Mouse (Mus musculus) lung, embryonic 14.5 days (tissue): ENCODE data around the gene Etfa. TPM values are rescaled to one million over a fixed set of nuclear protein-coding genes. Genes with fewer than 3 reads are reported as not detected.

Experiments used
- ATAC-seq: fragments of 200-750 bp; cut with Nextera tagmentation; 2 replicates; pipeline ENCODE4 v1.8.0; 2017; ENCODE audit warnings: mild to moderate bottlenecking, moderate TSS enrichment, moderate library complexity; ENCODE audit not compliant: insufficient read depth
- DNase-seq: peaks from one replicate; pipeline ENCODE4 v3.0.0-alpha.2; 2015
- H3K27ac ChIP-seq: fragments of 300-500 bp; sonication (generic); 2 replicates; pipeline ENCODE4 v1.5.1; 2014; ENCODE audit warnings: low read depth, mild to moderate bottlenecking, moderate library complexity
- H3K27me3 ChIP-seq: fragments of 300-500 bp; sonication (generic); 2 replicates; pipeline ENCODE4 v1.6.1; 2014; ENCODE audit warnings: low read length, control low read depth; ENCODE audit not compliant: insufficient read depth
- H3K36me3 ChIP-seq: fragments of 300-500 bp; sonication (generic); 2 replicates; pipeline ENCODE4 v1.6.1; 2014; ENCODE audit warnings: control low read depth; ENCODE audit not compliant: insufficient read depth
- H3K4me1 ChIP-seq: fragments of 300-500 bp; sonication (generic); 2 replicates; pipeline ENCODE4 v1.6.1; 2014; ENCODE audit warnings: antibody characterized with exemption, control low read depth; ENCODE audit not compliant: insufficient read depth
- H3K4me2 ChIP-seq: fragments of 300-500 bp; sonication (generic); 2 replicates; pipeline ENCODE4 v1.6.1; 2014; ENCODE audit warnings: mild to moderate bottlenecking
- H3K4me3 ChIP-seq: fragments of 300-500 bp; sonication (generic); 2 replicates; pipeline ENCODE4 v1.5.1; 2014; ENCODE audit warnings: low read depth, low read length
- H3K9ac ChIP-seq: fragments of 300-500 bp; sonication (generic); 2 replicates; pipeline ENCODE4 v1.6.1; 2014
- H3K9me3 ChIP-seq: fragments of 300-500 bp; sonication (generic); 2 replicates; pipeline ENCODE4 v1.6.1; 2016; ENCODE audit warnings: low read depth, low read length, control low read depth
- CTCF ChIP-seq: IDR thresholded peaks from 2 replicates; pipeline ENCODE4 v1.5.1; 2016; ENCODE audit warnings: antibody characterized with exemption, low read depth
- WGBS: fragments of 180-500 bp; shearing (Covaris S2); extraction: QIAGEN DNeasy Blood & Tissue Kit; methylation state at CpG from one replicate; pipeline ENCODE4 v1.1.7; 2014; 5-methylcytosine and 5-hydroxymethylcytosine counted together
- polyA plus RNA-seq: library from polyadenylated mRNA; unstranded; fragments of >200 nt; fragmentation: Nextera tagmentation; extraction: Ambion mirVana; gene quantifications from 2 replicates; pipeline ENCODE4 v1.2.1, GENCODE M21; 2014

Etfa gene
- polyA plus RNA-seq, 1 experiment from 2014 or later: 194 TPM

DNA sequence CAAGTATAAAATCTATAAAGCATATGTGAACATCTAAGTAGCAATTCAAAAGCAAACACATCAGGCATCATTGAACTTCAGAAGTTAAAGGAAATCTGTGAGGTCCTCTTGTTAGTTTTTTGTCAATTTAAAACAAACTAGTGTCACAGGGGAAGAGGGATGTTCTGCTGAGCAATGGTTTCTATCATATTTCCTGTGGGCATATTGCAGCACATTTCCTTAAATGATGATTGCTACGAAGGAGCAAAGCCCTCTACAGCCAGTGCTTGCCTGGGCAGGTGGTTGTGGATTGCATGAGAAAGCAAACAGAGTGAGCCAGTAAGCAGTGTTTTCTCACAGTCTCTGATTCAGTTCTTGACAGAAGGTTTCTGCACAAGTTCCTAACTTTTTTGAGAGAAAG, 36.0 kb downstream of the Etfa start:
- no peak for DNase-seq

DNA sequence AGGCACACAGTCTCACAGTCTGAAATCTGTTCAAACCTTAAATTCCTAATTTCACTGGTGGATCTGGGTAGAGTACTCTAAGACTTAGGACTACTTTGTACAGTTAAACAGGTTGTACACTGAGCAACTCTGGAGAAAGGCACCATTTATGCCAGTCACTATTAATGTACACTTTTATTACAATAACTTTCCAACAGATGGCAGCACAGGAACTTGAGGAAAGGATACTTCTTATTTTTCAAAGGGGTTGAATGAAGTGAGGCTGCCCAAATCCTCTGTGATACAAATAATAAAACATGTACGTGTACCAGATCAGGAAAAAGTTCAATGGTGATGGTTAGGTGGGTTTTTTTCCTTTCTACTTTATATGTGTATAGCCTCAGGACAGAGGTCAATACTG, 43.6 kb downstream of the Etfa start:
- Histone ChIP-seq H3K36me3 (peaks cover 2% of the 10 kb centered on the region; the same call in 1 of the 2 replicates), H3K27ac (no peak overlapping the region), H3K9me3 (no peaks in the 10 kb centered on the region), H3K9ac (no peak overlapping the region), H3K27me3 (no peaks in the 10 kb centered on the region), H3K4me1 (no peaks in the 10 kb centered on the region), H3K4me2 (no peak overlapping the region), H3K4me3 (no peak overlapping the region)
- ATAC-seq (no peak), DNase-seq (peak; percentile 78)
- TF ChIP-seq CTCF: peak; percentile 51
- 45% methylated on average over 1 of the region's 1 CpGs for WGBS

More for the DNA sequence above, 36.0 kb downstream of the Etfa start:
- no peaks in the 10 kb centered on the region for H3K9me3 ChIP-seq
- peaks cover 13% of the 10 kb centered on the region; the same call in 1 of the 2 replicates for H3K36me3 ChIP-seq
- H3K9ac ChIP-seq: no peak overlapping the region
- 46% methylated on average over 1 of the region's 1 CpGs for WGBS
- TF ChIP-seq CTCF: no peak
- H3K27me3 ChIP-seq: no peaks in the 10 kb centered on the region
- H3K4me3 ChIP-seq: no peak overlapping the region
- H3K4me1 ChIP-seq: no peaks in the 10 kb centered on the region
- no peak for ATAC-seq
- H3K27ac ChIP-seq: no peak overlapping the region
- no peak overlapping the region for H3K4me2 ChIP-seq

DNA sequence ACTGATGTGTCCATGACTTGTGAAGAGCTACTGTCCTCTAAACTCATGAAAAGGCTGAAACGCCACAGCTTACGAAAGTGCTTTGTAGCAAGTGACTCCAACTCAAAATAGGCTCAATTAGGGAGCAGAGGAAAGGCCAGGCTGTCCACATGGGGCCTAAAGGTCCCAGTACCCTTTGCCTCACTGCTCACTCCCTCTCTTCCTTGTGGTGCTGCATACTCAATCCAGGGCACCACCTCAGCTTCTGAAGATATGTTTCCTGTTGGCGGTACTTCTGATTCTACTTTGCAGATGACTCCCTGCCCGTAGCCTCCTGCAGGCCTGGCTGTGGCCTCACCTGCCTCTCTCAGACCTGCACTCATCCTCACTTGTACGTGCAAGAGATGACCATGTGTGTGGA, 58.7 kb downstream of the Etfa start:
- peaks cover 9% of the 10 kb centered on the region; the same call in 1 of the 2 replicates for H3K36me3 ChIP-seq
- TF ChIP-seq CTCF: no peak
- H3K9me3 ChIP-seq: no peaks in the 10 kb centered on the region
- 90% methylated on average over 5 of the region's 5 CpGs for WGBS
- H3K27ac ChIP-seq: no peak overlapping the region
- H3K4me3 ChIP-seq: no peak overlapping the region
- H3K4me2 ChIP-seq: no peak overlapping the region
- H3K4me1 ChIP-seq: no peaks in the 10 kb centered on the region
- no peaks in the 10 kb centered on the region for H3K27me3 ChIP-seq
- DNase-seq (no peak), ATAC-seq (no peak)
- no peak overlapping the region for H3K9ac ChIP-seq

DNA sequence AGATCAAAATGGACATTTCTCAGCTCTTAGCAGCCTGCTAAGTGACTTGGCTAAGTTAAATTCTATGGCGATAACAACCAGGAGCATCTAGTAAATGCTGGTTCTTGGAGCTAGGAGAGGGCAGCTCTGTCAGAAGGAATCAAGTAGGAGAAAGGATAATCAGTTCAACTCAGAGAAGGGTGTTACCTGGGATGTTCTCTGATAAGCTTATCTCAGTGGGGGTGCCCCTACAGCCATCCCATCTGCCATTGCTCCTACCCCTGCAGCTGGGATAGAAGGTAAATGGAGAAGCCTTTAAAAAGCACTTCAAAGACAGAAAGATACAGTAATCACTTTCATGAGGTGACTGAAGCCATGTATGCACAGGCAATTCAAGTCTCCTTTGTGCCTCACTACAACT, 59.1 kb downstream of the Etfa start:
- ATAC-seq: no peak
- Histone ChIP-seq H3K9me3 (no peaks in the 10 kb centered on the region), H3K4me1 (no peaks in the 10 kb centered on the region), H3K9ac (no peak overlapping the region), H3K4me3 (no peak overlapping the region), H3K27ac (no peak overlapping the region), H3K4me2 (no peak overlapping the region), H3K36me3 (peaks cover 9% of the 10 kb centered on the region; the same call in 1 of the 2 replicates), H3K27me3 (no peaks in the 10 kb centered on the region)
- DNase-seq: no peak
- no peak for TF ChIP-seq CTCF
- 94% methylated on average over 1 of the region's 1 CpGs for WGBS

DNA sequence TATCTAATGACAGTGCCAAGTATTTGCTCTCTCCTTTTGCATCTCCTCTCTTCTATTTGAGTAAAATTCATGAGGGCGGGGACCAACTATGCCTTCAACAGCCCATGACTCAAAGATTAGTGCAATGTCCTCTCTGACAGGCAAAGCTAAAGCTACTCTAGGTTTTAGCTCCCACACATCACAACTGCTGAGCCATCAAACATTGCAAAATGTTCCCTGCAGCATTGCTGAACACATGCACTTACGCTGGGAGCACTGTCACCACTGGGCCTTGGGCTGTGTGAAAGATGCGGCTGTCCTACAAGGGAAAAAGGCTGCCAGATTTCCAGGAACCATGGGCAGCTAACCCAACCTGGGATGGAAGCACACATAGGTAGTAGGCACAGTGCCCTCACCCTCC, 60.6 kb downstream of the Etfa start:
- ATAC-seq: no peak
- H3K9ac ChIP-seq: no peak overlapping the region

DNA sequence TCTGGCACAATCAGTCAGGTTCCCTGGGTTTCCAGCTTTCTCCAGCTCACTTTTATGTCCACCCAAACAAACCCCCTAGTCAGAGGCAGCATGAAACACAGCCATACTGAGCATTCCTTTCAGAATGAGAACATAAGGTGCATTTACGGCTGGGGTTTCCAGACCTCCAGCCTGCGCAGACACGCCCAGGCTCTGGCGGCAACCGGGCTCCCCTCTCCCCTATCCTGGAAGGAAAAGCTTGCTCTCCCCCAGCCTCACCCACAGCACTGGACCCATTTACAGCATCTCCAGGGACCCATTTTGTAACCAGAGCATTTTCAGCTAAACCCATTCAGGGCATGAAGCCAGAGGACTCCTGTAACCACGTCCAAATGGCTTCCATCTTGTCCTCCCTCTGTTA, 62.0 kb downstream of the Etfa start:
- no peaks in the 10 kb centered on the region for H3K4me1 ChIP-seq
- H3K4me3 ChIP-seq: no peak overlapping the region
- no peak overlapping the region for H3K9ac ChIP-seq
- H3K9me3 ChIP-seq: no peaks in the 10 kb centered on the region
- DNase-seq: no peak
- WGBS: 84% methylated on average over 6 of the region's 6 CpGs
- no peak for ATAC-seq
- TF ChIP-seq CTCF: no peak
- H3K36me3 ChIP-seq: 0 out of 2 replicates have a peak, but pooled peaks cover 9% of the 10 kb centered on the region
- no peak overlapping the region for H3K4me2 ChIP-seq
- H3K27ac ChIP-seq: no peak overlapping the region
- H3K27me3 ChIP-seq: no peaks in the 10 kb centered on the region

More for the DNA sequence above, 60.6 kb downstream of the Etfa start:
- no peaks in the 10 kb centered on the region for H3K9me3 ChIP-seq
- H3K36me3 ChIP-seq: peaks cover 9% of the 10 kb centered on the region; the same call in 1 of the 2 replicates
- no peak for TF ChIP-seq CTCF
- H3K27me3 ChIP-seq: no peaks in the 10 kb centered on the region
- H3K4me3 ChIP-seq: no peak overlapping the region
- no peak overlapping the region for H3K27ac ChIP-seq
- 88% methylated on average over 3 of the region's 3 CpGs for WGBS
- no peak for DNase-seq
- H3K4me2 ChIP-seq: no peak overlapping the region
- H3K4me1 ChIP-seq: no peaks in the 10 kb centered on the region

DNA sequence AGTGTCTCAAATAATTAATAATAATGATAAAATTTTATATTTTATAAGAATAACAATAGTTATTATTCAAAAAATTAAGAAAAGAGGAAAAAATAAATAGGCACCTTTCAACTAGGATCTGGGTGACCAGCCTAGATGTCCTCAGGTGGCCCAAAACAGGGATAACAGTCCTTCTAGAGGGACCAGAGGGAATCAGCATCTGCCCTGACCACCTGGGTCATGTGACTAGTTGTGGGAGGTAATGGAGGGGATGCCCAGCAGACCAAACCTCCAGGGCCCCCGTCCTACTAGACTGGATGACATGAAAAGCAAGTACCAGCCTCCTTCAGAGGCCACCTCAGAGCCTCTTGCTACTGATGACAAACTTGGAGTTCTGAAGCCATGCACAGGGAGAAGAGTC, 62.9 kb downstream of the Etfa start:
- Histone ChIP-seq H3K4me1 (no peaks in the 10 kb centered on the region), H3K27ac (no peak overlapping the region), H3K4me2 (no peak overlapping the region), H3K9me3 (no peaks in the 10 kb centered on the region), H3K9ac (no peak overlapping the region), H3K27me3 (no peaks in the 10 kb centered on the region), H3K4me3 (no peak overlapping the region), H3K36me3 (0 out of 2 replicates have a peak, but pooled peaks cover 9% of the 10 kb centered on the region)
- no peak for TF ChIP-seq CTCF
- no peak for DNase-seq
- ATAC-seq: no peak
- 61% methylated on average over 1 of the region's 1 CpGs for WGBS

DNA sequence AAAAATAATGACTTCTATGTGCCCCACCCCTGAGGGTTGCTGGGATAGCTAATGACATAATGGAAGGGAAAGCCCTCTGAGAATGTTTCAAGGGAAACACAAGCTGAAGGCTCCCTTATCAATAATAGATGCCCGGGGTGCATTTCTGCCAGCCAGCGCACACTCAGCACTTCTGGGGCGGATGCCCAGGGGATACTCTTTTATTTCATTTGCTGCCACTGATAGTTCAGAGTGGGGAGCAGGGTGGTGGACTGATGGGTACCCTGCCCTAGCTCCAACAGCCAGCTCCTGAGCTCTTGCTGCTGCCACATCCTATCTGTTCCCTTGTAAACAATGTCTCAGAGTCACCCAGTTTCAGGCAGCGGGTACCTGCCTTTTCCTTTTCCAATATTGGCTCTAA, 64.5 kb downstream of the Etfa start:
- no peaks in the 10 kb centered on the region for H3K36me3 ChIP-seq
- no peaks in the 10 kb centered on the region for H3K27me3 ChIP-seq
- H3K27ac ChIP-seq: no peak overlapping the region
- TF ChIP-seq CTCF: no peak
- H3K9ac ChIP-seq: no peak overlapping the region
- 79% methylated on average over 4 of the region's 4 CpGs for WGBS
- H3K9me3 ChIP-seq: no peaks in the 10 kb centered on the region
- no peak for ATAC-seq
- H3K4me3 ChIP-seq: no peak overlapping the region
- no peak overlapping the region for H3K4me2 ChIP-seq
- no peaks in the 10 kb centered on the region for H3K4me1 ChIP-seq
- no peak for DNase-seq
